Mouse (Mus musculus) CH12.LX (cell line): Measurements from ENCODE around the gene Med23. TPM values are rescaled to one million over a fixed set of nuclear protein-coding genes. Genes with fewer than 3 reads are reported as not detected.

Experiments
- DNase-seq: peaks from one replicate; pipeline ENCODE4 v3.0.0-alpha.2; 2013; ENCODE audit errors: extremely low read depth
- H3K27ac ChIP-seq: 2 replicates; pipeline ENCODE4 v1.5.1; 2012; ENCODE audit warnings: low read depth, mild to moderate bottlenecking, control low read depth, moderate library complexity; ENCODE audit not compliant: insufficient read depth
- H3K27me3 ChIP-seq: replicated peaks from 2 replicates; pipeline ENCODE3; 2012; ENCODE audit warnings: inconsistent platforms
- H3K36me3 ChIP-seq, 2 experiments: replicated peaks in 1 of 2; 2 replicates each; pipeline versions ENCODE3 to v1.6.1; 2012; ENCODE audit warnings: inconsistent platforms in 1 of 2, low read length in 1 of 2, mild to moderate bottlenecking in 1 of 2, mixed read lengths in 1 of 2, moderate library complexity in 1 of 2; ENCODE audit not compliant: control insufficient read depth in 1 of 2, insufficient read depth in 1 of 2
- H3K4me1 ChIP-seq, 2 experiments: 2 replicates each; pipeline ENCODE4 v1.6.1; 2012; ENCODE audit warnings: inconsistent platforms in 1 of 2, moderate library complexity in 1 of 2; ENCODE audit not compliant: insufficient read depth in 2 of 2, control insufficient read depth in 1 of 2
- H3K4me2 ChIP-seq: 2 replicates; pipeline ENCODE4 v1.6.1; 2012; ENCODE audit warnings: low read depth, mild to moderate bottlenecking, control low read depth; ENCODE audit not compliant: poor library complexity, insufficient read depth, severe bottlenecking
- H3K4me3 ChIP-seq, 3 experiments: fragments of 150-350 bp in 1 of 3; sonication (generic) in 1 of 3; replicated peaks in 1 of 3; 2 replicates each; pipeline versions ENCODE3 to v1.5.1; 2011 to 2012; ENCODE audit warnings: low read depth in 2 of 3, low read length in 2 of 3, mild to moderate bottlenecking in 2 of 3, moderate library complexity in 2 of 3, control low read depth in 1 of 3, improper control_type of control experiment in 1 of 3, inconsistent platforms in 1 of 3, mixed read lengths in 1 of 3; ENCODE audit not compliant: poor library complexity in 1 of 3
- H3K79me2 ChIP-seq: replicated peaks from 2 replicates; pipeline ENCODE4 v1.6.1; 2012; ENCODE audit warnings: mild to moderate bottlenecking, moderate library complexity; ENCODE audit not compliant: control insufficient read depth, poor library complexity, insufficient read depth, severe bottlenecking; ENCODE audit errors: extremely low read depth
- H3K9ac ChIP-seq: 2 replicates; pipeline ENCODE4 v1.6.1; 2012; ENCODE audit warnings: low read depth, mild to moderate bottlenecking, control low read depth, moderate library complexity; ENCODE audit not compliant: insufficient read depth
- H3K9me3 ChIP-seq: replicated peaks from 2 replicates; pipeline ENCODE3; 2012; ENCODE audit warnings: low read length, inconsistent platforms, mixed read lengths
- CHD1 ChIP-seq: IDR thresholded peaks from 2 replicates; pipeline ENCODE4 v1.6.1; 2012; ENCODE audit warnings: low read depth, low read length, improper control_type of control experiment, inconsistent platforms
- CTCF ChIP-seq, 2 experiments: IDR thresholded peaks in 1 of 2; conservative IDR thresholded peaks in 1 of 2; 2 replicates each; pipeline ENCODE4 v1.5.1; 2011 to 2012; ENCODE audit warnings: low read depth in 2 of 2, low read length in 2 of 2, improper control_type of control experiment in 1 of 2, inconsistent platforms in 1 of 2, mild to moderate bottlenecking in 1 of 2, moderate library complexity in 1 of 2
- E2F4 ChIP-seq: IDR thresholded peaks from 2 replicates; pipeline ENCODE4 v1.6.1; 2011; ENCODE audit warnings: low read depth, low read length, improper control_type of control experiment; ENCODE audit not compliant: insufficient replicate concordance
- EP300 ChIP-seq: IDR thresholded peaks from 2 replicates; pipeline ENCODE4 v1.6.1; 2011; ENCODE audit warnings: low read length, improper control_type of control experiment
- HCFC1 ChIP-seq: IDR thresholded peaks from 2 replicates; pipeline ENCODE4 v1.6.1; 2012; ENCODE audit warnings: low read depth, mild to moderate bottlenecking, inconsistent platforms, low read length, improper control_type of control experiment
- IRF4 ChIP-seq: IDR thresholded peaks from 2 replicates; pipeline ENCODE4 v1.6.1; 2014; ENCODE audit warnings: low read depth, mild to moderate bottlenecking, inconsistent platforms, low read length, improper control_type of control experiment
- JUND ChIP-seq: conservative IDR thresholded peaks from 2 replicates; pipeline ENCODE4 v1.6.1; 2011; ENCODE audit warnings: low read depth, low read length, improper control_type of control experiment
- MAFK ChIP-seq: IDR thresholded peaks from 2 replicates; pipeline ENCODE4 v1.6.1; 2011; ENCODE audit warnings: low read length, improper control_type of control experiment; ENCODE audit not compliant: insufficient replicate concordance
- MXI1 ChIP-seq: IDR thresholded peaks from 2 replicates; pipeline ENCODE4 v1.6.1; 2011; ENCODE audit warnings: mild to moderate bottlenecking, low read depth, low read length, improper control_type of control experiment
- MYC ChIP-seq: IDR thresholded peaks from 2 replicates; pipeline ENCODE4 v1.6.1; 2011; ENCODE audit warnings: low read depth, mild to moderate bottlenecking, improper control_type of control experiment, low read length
- NRF1 ChIP-seq: IDR thresholded peaks from 2 replicates; pipeline ENCODE4 v1.6.1; 2014; ENCODE audit warnings: low read depth, mild to moderate bottlenecking, inconsistent platforms, low read length, improper control_type of control experiment, moderate library complexity
- PAX5 ChIP-seq: IDR thresholded peaks from 2 replicates; pipeline ENCODE4 v1.6.1; 2012; ENCODE audit warnings: low read length, inconsistent platforms, mixed read lengths
- POLR2A ChIP-seq: IDR thresholded peaks from 2 replicates; pipeline ENCODE4 v1.6.1; 2011; ENCODE audit warnings: low read depth, mild to moderate bottlenecking, improper control_type of control experiment, low read length
- POLR2AphosphoS2 ChIP-seq: IDR thresholded peaks from 2 replicates; pipeline ENCODE4 v1.6.1; 2011; ENCODE audit warnings: low read depth, low read length, improper control_type of control experiment
- RAD21 ChIP-seq: IDR thresholded peaks from 2 replicates; pipeline ENCODE4 v1.6.1; 2011; ENCODE audit warnings: low read depth, mild to moderate bottlenecking, low read length, improper control_type of control experiment, moderate library complexity
- TCF12 ChIP-seq: IDR thresholded peaks from 2 replicates; pipeline ENCODE4 v1.6.1; 2014; ENCODE audit warnings: low read depth, mild to moderate bottlenecking, inconsistent platforms, low read length, improper control_type of control experiment
- UBTF ChIP-seq: IDR thresholded peaks from 2 replicates; pipeline ENCODE4 v1.6.1; 2012; ENCODE audit warnings: low read depth, mild to moderate bottlenecking, inconsistent platforms, low read length, improper control_type of control experiment, moderate library complexity
- USF2 ChIP-seq: conservative IDR thresholded peaks from 2 replicates; pipeline ENCODE4 v1.6.1; 2011; ENCODE audit warnings: low read depth, low read length, improper control_type of control experiment
- ZC3H11A ChIP-seq: IDR thresholded peaks from 2 replicates; pipeline ENCODE4 v1.6.1; 2012; ENCODE audit warnings: low read depth, mild to moderate bottlenecking, inconsistent platforms, low read length, improper control_type of control experiment
- ZKSCAN1 ChIP-seq: IDR thresholded peaks from 2 replicates; pipeline ENCODE4 v1.6.1; 2012; ENCODE audit warnings: low read depth, inconsistent platforms, low read length, improper control_type of control experiment, borderline replicate concordance
- dilution Hi-C: fragments of 300-500 bp; cut with MboI; formaldehyde crosslinking; loops from 2 replicates; pipeline ENCODE4 v1.14.3; 2020; ENCODE audit warnings: low sequenced_read_pairs; ENCODE audit not compliant: extremely low pct_unique_long_range_greater_than_20kb, extremely low pct_ligation_motif_present
- in situ Hi-C: fragments of 300-500 bp; cut with MboI; formaldehyde crosslinking; loops from 3 replicates; pipeline ENCODE4 v1.14.3; 2019; ENCODE audit warnings: low sequenced_read_pairs, low pct_ligation_motif_present, low pct_unique_long_range_greater_than_20kb, mixed read lengths
- polyA plus RNA-seq: library from polyadenylated mRNA; unstranded; fragments of >175 nt; gene quantifications from 2 replicates; pipeline ENCODE4 v1.2.1, GENCODE M21; 2012; ENCODE audit warnings: low read depth; ENCODE audit not compliant: insufficient read length
- total RNA-seq, 2 experiments: library from RNA; depleted of rRNA; stranded (reverse); fragments of 300-350 nt in 1 of 2; fragments of >200 nt in 1 of 2; gene quantifications; 2 replicates each; pipeline ENCODE4 v1.2.3; 2012 to 2014

Gene Med23
- total and polyA plus RNA-seq, 3 experiments = 43.5 to 45.7 (median 45.6) TPM

DNA sequence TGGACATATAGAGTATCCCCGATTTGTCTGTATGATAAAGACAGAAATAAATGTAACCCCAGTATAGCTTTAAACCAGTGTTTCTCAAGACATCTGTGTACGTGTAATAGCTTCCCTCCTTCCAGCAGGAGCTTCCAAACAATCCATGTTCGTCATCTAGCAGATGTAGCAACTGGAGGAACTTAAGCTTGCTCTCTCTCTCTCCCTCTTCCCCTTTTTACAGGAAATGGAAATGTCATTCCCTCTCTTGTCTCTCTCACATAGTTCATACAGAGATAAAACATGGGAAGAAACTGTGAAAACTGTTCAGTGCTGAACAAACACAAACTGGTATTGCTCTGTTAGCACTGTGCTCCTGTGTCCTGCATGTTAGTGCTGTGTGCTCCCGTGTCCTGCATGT lies 80.4 kb downstream of the Med23 start:
- H3K9me3 ChIP-seq = no peaks in the 10 kb centered on the region
- in situ Hi-C loops (no loop called here), dilution Hi-C loops (no loop called here)
- no peak overlapping the region for H3K4me2 ChIP-seq
- H3K36me3 ChIP-seq = no peaks in the 10 kb centered on the region
- H3K4me1 ChIP-seq = no peaks in the 10 kb centered on the region
- H3K79me2 ChIP-seq = no peaks in the 10 kb centered on the region
- DNase-seq = no peak
- H3K27ac ChIP-seq = no peak overlapping the region
- H3K27me3 ChIP-seq = no peaks in the 10 kb centered on the region
- no peak overlapping the region for H3K4me3 ChIP-seq
- no peak overlapping the region for H3K9ac ChIP-seq
- TF ChIP-seq IRF4 (no peak), PAX5 (no peak), E2F4 (no peak), TCF12 (no peak), USF2 (no peak), POLR2AphosphoS2 (no peak), RAD21 (no peak), JUND (no peak), EP300 (no peak), ZC3H11A (no peak), POLR2A (no peak), MAFK (no peak), HCFC1 (no peak), MXI1 (no peak), CTCF (conservative IDR thresholded peaks at IDR 0.05 in 1 of 2, IDR thresholded peaks at IDR 0.05 in 1 of 2; ENCODE audit: low read depth in 2 of 2, low read length in 2 of 2) (no peak), UBTF (no peak), ZKSCAN1 (no peak), MYC (no peak), NRF1 (no peak), CHD1 (no peak)
- TF ChIP-seq, all 38 proteins: peak for 0

DNA sequence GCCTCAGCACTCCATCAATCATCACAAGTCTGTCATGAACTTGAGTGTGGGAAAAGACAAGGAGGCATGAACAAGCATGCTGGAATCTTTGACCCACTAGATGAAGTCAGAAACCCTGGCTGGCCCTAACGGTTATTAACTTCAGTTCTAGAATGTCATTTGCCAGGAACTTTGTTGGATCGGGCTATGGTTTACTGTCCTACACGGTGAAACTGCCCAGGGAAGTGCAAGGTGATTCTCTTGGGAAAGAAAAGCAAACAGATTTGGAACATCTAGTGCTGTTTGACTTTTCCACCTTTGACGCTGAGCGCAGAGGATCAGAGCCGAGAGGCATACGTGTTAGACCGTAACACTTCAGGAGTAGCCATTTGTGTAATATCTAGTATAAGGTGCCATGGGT lies 81.8 kb downstream of the Med23 start:
- Histone ChIP-seq H3K4me1 (peaks cover 0 to 3% of the 10 kb centered on the region in 2 experiments; a peak in 1 of 4 replicates), H3K79me2 (no peaks in the 10 kb centered on the region), H3K9ac (no peak overlapping the region), H3K9me3 (no peaks in the 10 kb centered on the region), H3K27me3 (no peaks in the 10 kb centered on the region), H3K4me2 (no peak overlapping the region), H3K36me3 (no peaks in the 10 kb centered on the region), H3K27ac (no peak overlapping the region), H3K4me3 (no peak overlapping the region)
- DNase-seq = no peak
- in situ Hi-C loops = no loop called here
- TF ChIP-seq JUND (no peak), PAX5 (no peak)
- dilution Hi-C loops = no loop called here
